Mouse (Mus musculus) ES-E14 (cell line): ENCODE data around the gene Wls. TPM values are rescaled to one million over a fixed set of nuclear protein-coding genes. Genes with fewer than 3 reads are reported as not detected.

Source experiments
- DNase-seq: peaks from one replicate; pipeline ENCODE4 v3.0.0-alpha.2; 2013; ENCODE audit warnings: low read depth, low spot score
- H3K27ac ChIP-seq: 2 replicates; pipeline ENCODE4 v1.5.1; 2012; ENCODE audit warnings: low read depth, mild to moderate bottlenecking, low read length, moderate library complexity, mixed read lengths; ENCODE audit not compliant: poor library complexity, insufficient read depth, severe bottlenecking
- H3K36me3 ChIP-seq: 2 replicates; pipeline ENCODE4 v1.6.1; 2012; ENCODE audit warnings: mild to moderate bottlenecking, low read length, moderate library complexity, mixed read lengths; ENCODE audit not compliant: control insufficient read depth, poor library complexity, insufficient read depth, severe bottlenecking
- H3K4me1 ChIP-seq, 2 experiments: fragments of 150-350 bp in 1 of 2; sonication (generic) in 1 of 2; 2 replicates each; pipeline ENCODE4 v1.6.1; 2012; ENCODE audit warnings: low read length in 2 of 2, mild to moderate bottlenecking in 1 of 2, mixed read lengths in 1 of 2; ENCODE audit not compliant: control insufficient read depth in 2 of 2, insufficient read depth in 2 of 2, poor library complexity in 1 of 2
- H3K4me3 ChIP-seq, 2 experiments: fragments of 150-350 bp in 1 of 2; sonication (generic) in 1 of 2; 2 replicates each; pipeline ENCODE4 v1.5.1; 2012; ENCODE audit warnings: low read length in 2 of 2, low read depth in 1 of 2, mild to moderate bottlenecking in 1 of 2, mixed read lengths in 1 of 2; ENCODE audit not compliant: insufficient read depth in 1 of 2, poor library complexity in 1 of 2, severe bottlenecking in 1 of 2
- H3K9ac ChIP-seq: 2 replicates; pipeline ENCODE4 v1.6.1; 2012; ENCODE audit warnings: low read depth, mild to moderate bottlenecking, low read length, mixed read lengths; ENCODE audit not compliant: poor library complexity, insufficient read depth, severe bottlenecking
- H3K9me3 ChIP-seq: fragments of 150-350 bp; sonication (generic); 2 replicates; pipeline ENCODE4 v1.6.1; 2012; ENCODE audit warnings: low read depth, mild to moderate bottlenecking, low read length; ENCODE audit not compliant: control insufficient read depth, insufficient read depth
- CHD2 ChIP-seq: IDR thresholded peaks from 2 replicates; pipeline ENCODE4 v1.6.1; 2014; ENCODE audit warnings: mild to moderate bottlenecking, low read depth, low read length, inconsistent platforms
- HCFC1 ChIP-seq: IDR thresholded peaks from 2 replicates; pipeline ENCODE4 v1.6.1; 2012; ENCODE audit warnings: low read length, inconsistent platforms, borderline replicate concordance; ENCODE audit not compliant: insufficient read depth
- MAFK ChIP-seq: IDR thresholded peaks from 2 replicates; pipeline ENCODE4 v1.6.1; 2014; ENCODE audit warnings: mild to moderate bottlenecking, low read depth, low read length, inconsistent platforms; ENCODE audit not compliant: insufficient read depth
- ZC3H11A ChIP-seq: IDR thresholded peaks from 2 replicates; pipeline ENCODE4 v1.6.1; 2012; ENCODE audit warnings: low read depth, mild to moderate bottlenecking, inconsistent platforms, low read length, borderline replicate concordance
- ZNF384 ChIP-seq: IDR thresholded peaks from 2 replicates; pipeline ENCODE4 v1.6.1; 2012; ENCODE audit warnings: low read depth, low read length, inconsistent platforms
- in situ Hi-C, 2 experiments: fragments of 600-800 bp; cut with MboI; formaldehyde crosslinking; loops; one replicate each; pipeline ENCODE4 v1.15.1; 2025; ENCODE audit warnings: low sequenced_read_pairs in 2 of 2, inconsistent platforms in 1 of 2; ENCODE audit not compliant: unreplicated experiment in 2 of 2
- total RNA-seq: library from RNA; depleted of rRNA; stranded (reverse); fragments of 300-350 nt; gene quantifications from 2 replicates; pipeline ENCODE4 v1.2.3, GENCODE M21; 2012; rRNA removed

Wls gene
- total RNA-seq: 28.2 and 72.1 TPM in 2 replicates

DNA sequence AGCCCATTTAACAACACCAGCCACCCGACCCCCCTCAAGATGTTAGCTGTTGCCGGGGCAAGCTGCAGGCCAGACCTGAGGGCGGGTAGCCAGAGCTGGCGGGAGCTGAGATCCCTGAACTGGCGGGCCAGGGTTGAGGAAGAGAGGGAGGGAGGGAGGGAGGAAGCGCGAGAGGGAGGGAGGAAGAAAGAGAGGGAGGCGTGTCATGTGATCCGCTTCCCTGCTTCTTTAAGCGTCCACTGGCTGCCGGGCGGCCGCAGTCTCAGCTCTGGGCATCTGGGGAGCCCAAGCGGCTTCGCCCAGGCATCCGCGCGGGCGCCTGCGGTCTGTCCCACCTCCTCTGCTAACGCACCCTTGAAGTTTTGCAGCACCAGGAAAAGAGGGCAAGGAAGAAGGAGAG lies at the start of gene Wls:
Wls (plus strand) TSS at position 192 of the 400 bp plus-strand sequence.
- H3K9me3 ChIP-seq: no peaks in the 10 kb centered on the region
- TF ChIP-seq CHD2: no peak
- TF ChIP-seq ZC3H11A: no peak
- TF ChIP-seq HCFC1: no peak
- TF ChIP-seq ZNF384: no peak
- no peak for TF ChIP-seq MAFK
- DNase-seq: peak; percentile 40
- peak within 1 kb of the TSS; percentile 55 for H3K9ac ChIP-seq
- peak within 1 kb of the TSS; percentile 52 to 62 for H3K4me3 ChIP-seq
- in situ Hi-C loops: no loop called here
- H3K27ac ChIP-seq: no peak within 1 kb of the TSS
- peaks cover 0 to 6% of the 10 kb centered on the region in 2 experiments; a peak in 3 of 4 replicates for H3K4me1 ChIP-seq
- H3K36me3 ChIP-seq: no peaks in the 10 kb centered on the region

DNA sequence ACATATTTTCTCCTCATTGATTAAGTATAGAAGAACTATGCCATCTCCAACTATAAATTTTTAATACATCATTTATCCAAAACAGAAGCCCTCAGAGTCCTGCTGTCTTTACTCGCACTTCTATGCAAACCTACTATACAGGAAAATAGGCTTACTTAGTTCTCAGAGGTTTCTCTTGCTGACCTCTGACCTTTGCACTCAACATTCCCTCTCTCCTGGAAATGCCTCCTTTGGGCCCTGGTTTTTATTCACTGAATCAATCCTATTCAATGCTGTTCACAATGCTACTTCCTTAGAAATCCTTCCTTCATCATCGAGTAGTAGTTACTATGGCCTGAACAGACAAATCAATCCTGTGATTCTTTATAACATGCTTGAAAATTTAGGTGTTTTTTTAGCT lies 49.7 kb upstream of the Wls start:
- in situ Hi-C loops: no loop called here
- H3K36me3 ChIP-seq: no peaks in the 10 kb centered on the region
- H3K27ac ChIP-seq: no peak overlapping the region
- H3K4me3 ChIP-seq: no peak overlapping the region
- H3K9ac ChIP-seq: no peak overlapping the region
- no peaks in the 10 kb centered on the region for H3K4me1 ChIP-seq
- DNase-seq: no peak
- TF ChIP-seq CHD2: no peak
- H3K9me3 ChIP-seq: no peaks in the 10 kb centered on the region

DNA sequence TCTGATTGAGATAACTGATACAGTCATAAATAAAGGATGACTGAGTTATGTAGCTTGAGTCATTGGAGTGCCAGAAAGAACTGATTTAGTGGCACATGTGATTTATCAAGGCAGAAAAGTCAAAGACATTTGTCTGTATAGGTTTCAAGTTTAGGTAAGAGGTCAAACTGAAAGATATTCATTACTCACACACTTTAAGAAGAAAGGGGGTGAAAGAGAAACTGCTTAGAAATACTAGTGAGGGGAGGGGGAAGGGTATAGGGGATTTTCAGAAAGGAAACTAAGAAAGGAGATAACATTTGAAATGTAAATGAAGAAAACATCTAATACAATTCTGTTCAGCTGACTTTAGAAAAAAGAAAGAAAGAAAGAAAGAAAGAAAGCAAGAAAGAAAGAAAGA lies 7.9 kb upstream of the Wls start:
- Histone ChIP-seq H3K4me3 (no peak overlapping the region), H3K9ac (no peak overlapping the region), H3K9me3 (no peaks in the 10 kb centered on the region), H3K27ac (no peak overlapping the region), H3K36me3 (no peaks in the 10 kb centered on the region), H3K4me1 (no peaks in the 10 kb centered on the region)
- TF ChIP-seq CHD2 (no peak), HCFC1 (no peak), MAFK (no peak), ZNF384 (no peak), ZC3H11A (no peak)
- in situ Hi-C loops: no loop called here
- no peak for DNase-seq

GRCm38 (mm10) chr3:159840002-159840816 lies 737 bp downstream of the Wls start:
- in situ Hi-C loops: no loop called here
- peak; percentile 36 for DNase-seq
- Histone ChIP-seq H3K4me3 (peak overlapping the region; percentile 52 to 62), H3K27ac (no peak overlapping the region), H3K9me3 (no peaks in the 10 kb centered on the region), H3K36me3 (no peaks in the 10 kb centered on the region), H3K9ac (peak overlapping the region; percentile 55), H3K4me1 (peaks cover 0 to 6% of the 10 kb centered on the region in 2 experiments; a peak in 3 of 4 replicates)
- TF ChIP-seq HCFC1: no peak
- no peak for TF ChIP-seq ZC3H11A
- no peak for TF ChIP-seq CHD2
- no peak for TF ChIP-seq ZNF384
- no peak for TF ChIP-seq MAFK
